In genomic region chr2:30473431-30474031, GRCm38 (mm10) we compare ENCODE assay signal across 9 mouse cellular contexts. TPM values are rescaled to one million over a fixed set of nuclear protein-coding genes. Genes with fewer than 3 reads are reported as not detected.
A peak's percentile ranks its signal among the peaks of the same experiment; 100 is the strongest.
DNase-seq lines count a peak whose midpoint lies in the region; ATAC-seq and TF ChIP-seq lines count a peak whose summit lies in the region.
"Had no signal": no experiment of that assay in that cellular context is flagged by ENCODE, and none has a peak within 500 bp of the region (broad histone marks: within the 10 kb centered on the region; RNA-seq: fewer than 3 reads in every experiment).

No protein-coding gene starts in this region.

- peaks cover 14% of the 10 kb centered on the region for H3K79me3 ChIP-seq in C2C12 (ENCODE audit: low read depth)

- ATAC-seq in hindbrain, embryonic 16.5 days: peak; percentile 50
- ATAC-seq in liver, embryonic 15.5 days (ENCODE audit: insufficient read depth): peak; percentile 25; the same call in 1 of the 2 replicates

- no peaks in the 10 kb centered on the region for H3K9me3 ChIP-seq in hindbrain, embryonic 16.5 days (ENCODE audit: control insufficient read depth, low read length)
- H3K9me3 ChIP-seq in liver, embryonic 15.5 days (replicated peaks): no peaks in the 10 kb centered on the region

- peak overlapping the region; percentile 95 for H3K4me3 ChIP-seq in gastrocnemius, adult 2 months
- peak overlapping the region; percentile 87 for H3K4me3 ChIP-seq in C2C12 (ENCODE audit: insufficient read depth, poor library complexity, severe bottlenecking)
- H3K4me3 ChIP-seq in hindbrain, embryonic 16.5 days (ENCODE audit: low read length): peak overlapping the region; percentile 85
- peak overlapping the region; percentile 55 for H3K4me3 ChIP-seq in liver, embryonic 15.5 days (replicated peaks)
- H3K4me3 ChIP-seq in olfactory bulb, adult 2 months (ENCODE audit: insufficient read depth, low read depth, low read length): peak overlapping the region; percentile 73

- peaks cover 34% of the 10 kb centered on the region for H3K79me2 ChIP-seq in C2C12 (ENCODE audit: control insufficient read depth, insufficient read depth)

- H3ac ChIP-seq in C2C12 (ENCODE audit: control insufficient read depth, insufficient read length, low read depth): peak overlapping the region; percentile 69

- peaks cover 22% of the 10 kb centered on the region for H3K4me1 ChIP-seq in hindbrain, embryonic 16.5 days (ENCODE audit: control insufficient read depth, insufficient read depth, low read depth, low read length)
- peaks cover 40% of the 10 kb centered on the region for H3K4me1 ChIP-seq in liver, embryonic 15.5 days (replicated peaks)
- peaks cover 23% of the 10 kb centered on the region for H3K4me1 ChIP-seq in olfactory bulb, adult 2 months (ENCODE audit: control insufficient read depth, insufficient read depth, low read length)

- WGBS in hindbrain, embryonic 16.5 days: under 1% methylated on average over 57 of the region's 80 CpGs
- WGBS in liver, embryonic 15.5 days (ENCODE audit: insufficient replicate concordance): under 1% methylated on average over 63 of the region's 80 CpGs
- 3% methylated on average over 80 of the region's 80 CpGs for WGBS in olfactory bulb, adult 2 months

- no peaks in the 10 kb centered on the region for H3K27me3 ChIP-seq in C2C12 (ENCODE audit: control insufficient read depth, insufficient read depth, insufficient read length)
- H3K27me3 ChIP-seq in hindbrain, embryonic 16.5 days (replicated peaks; ENCODE audit: control insufficient read depth, insufficient read depth, low read length): no peaks in the 10 kb centered on the region
- peaks cover 94% of the 10 kb centered on the region for H3K27me3 ChIP-seq in liver, embryonic 15.5 days

- H3K9ac ChIP-seq in hindbrain, embryonic 16.5 days (ENCODE audit: low read depth, low read length): peak overlapping the region; percentile 94
- H3K9ac ChIP-seq in liver, embryonic 15.5 days: peak overlapping the region; percentile 47; the same call in 1 of the 2 replicates

- no peak for TF ChIP-seq CTCF in gastrocnemius, adult 2 months (IDR thresholded peaks at IDR 0.05)
- peak; percentile 57 for TF ChIP-seq CTCF in C2C12 (IDR thresholded peaks at IDR 0.05; ENCODE audit: control insufficient read depth, insufficient read depth, insufficient read length)
- TF ChIP-seq CTCF in olfactory bulb, adult 2 months (IDR thresholded peaks at IDR 0.05; ENCODE audit: insufficient read depth, low read depth, low read length): no peak

- no peaks in the 10 kb centered on the region for H3K36me3 ChIP-seq in C2C12 (ENCODE audit: control insufficient read depth, insufficient read depth)
- H3K36me3 ChIP-seq in hindbrain, embryonic 16.5 days (ENCODE audit: control insufficient read depth, insufficient read depth, low read length): no peaks in the 10 kb centered on the region
- H3K36me3 ChIP-seq in liver, embryonic 15.5 days (replicated peaks): no peaks in the 10 kb centered on the region

- peak; percentile 77 for DNase-seq in gastrocnemius, adult 2 months
- no peak for DNase-seq in gastrocnemius, postnatal 25 days
- DNase-seq in brain, adult 2 months (ENCODE audit: low read depth, low spot score): peak; percentile 77
- no peak for DNase-seq in frontal cortex, postnatal 10 days (ENCODE audit: low spot score in 2 of 2)

- H3K4me2 ChIP-seq in hindbrain, embryonic 16.5 days (ENCODE audit: low read length): peak overlapping the region; percentile 100
- peak overlapping the region; percentile 72 for H3K4me2 ChIP-seq in liver, embryonic 15.5 days

- intact Hi-C loops in gastrocnemius, adult 2 months (cut with DNase I): loop anchor here (1.0 to 5.0 kb wide), 4 partner anchors 33 to 321 kb away; no protein-coding TSS in a partner anchor

- no peak for TF ChIP-seq POLR2A in olfactory bulb, adult 2 months (IDR thresholded peaks at IDR 0.05; ENCODE audit: insufficient read depth, low read depth, low read length)

- H3K27ac ChIP-seq in gastrocnemius, adult 2 months: peak overlapping the region; percentile 96
- H3K27ac ChIP-seq in hindbrain, embryonic 16.5 days (ENCODE audit: low read depth, low read length): peak overlapping the region; percentile 89
- H3K27ac ChIP-seq in liver, embryonic 15.5 days (replicated peaks): no peak overlapping the region
- H3K27ac ChIP-seq in olfactory bulb, adult 2 months (ENCODE audit: insufficient read depth, low read depth, low read length): peak overlapping the region; percentile 68

TF ChIP-seq in C2C12, 6 proteins besides CTCF, POLR2A, EP300 and RAD21:
- no peak for TF ChIP-seq CEBPB (IDR thresholded peaks at IDR 0.05; ENCODE audit: low read depth)
- no peak for TF ChIP-seq USF1 (IDR thresholded peaks at IDR 0.05; ENCODE audit: low read depth)
- TF ChIP-seq MYOG (IDR thresholded peaks at IDR 0.05; ENCODE audit: control insufficient read depth, extremely low read depth, insufficient read length): no peak
- TF ChIP-seq FOSL1 (IDR thresholded peaks at IDR 0.05; ENCODE audit: insufficient read depth, low read length, poor library complexity, severe bottlenecking): no peak
- TF ChIP-seq MYOD1 (IDR thresholded peaks at IDR 0.05; ENCODE audit: control insufficient read depth, insufficient read length, low read depth): no peak
- TF ChIP-seq MAX (IDR thresholded peaks at IDR 0.05): no peak

RNA-seq across cellular contexts. Expression of gene Ier5l, which starts 0.5 kb away (rescaled TPM):
- total RNA-seq in gastrocnemius, adult 2 months (2021): 1 to 10 TPM in 1 of 2 experiments, under 1 TPM in 1; 0.97 to 1.1 TPM
- 1 to 10 TPM; 2.1 to 2.5 TPM for total RNA-seq in gastrocnemius, postnatal 25 days (2021)
- 61.4 TPM for polyA plus RNA-seq in C2C12 (2012; fragmentation: generic; extraction: Trizol)
- 1.2 and 1.4 TPM in 2 replicates for polyA plus RNA-seq in hindbrain, embryonic 16.5 days (2015; fragmentation: Nextera tagmentation; extraction: Ambion mirVana)
- polyA plus RNA-seq in liver, embryonic 15.5 days (2015; fragmentation: Nextera tagmentation; extraction: Ambion mirVana): 0.06 and 0.16 TPM in 2 replicates
- not detected in 2 replicates for polyA plus RNA-seq in olfactory bulb, adult 2 months (2012; ENCODE audit: insufficient read depth, insufficient read length, low replicate concordance, missing spikeins)
- total RNA-seq: MEL had no signal

RNA-seq across cellular contexts. Expression of gene Ptpa, which starts 57.7 kb away (rescaled TPM):
- 10 to 100 TPM; 48.9 to 86.1 TPM for total RNA-seq in gastrocnemius, adult 2 months (2021)
- 10 to 100 TPM; 67.1 to 68.5 TPM for total RNA-seq in gastrocnemius, postnatal 25 days (2021)
- 213 TPM for polyA plus RNA-seq in C2C12 (2012; fragmentation: generic; extraction: Trizol)
- 153 and 159 TPM in 2 replicates for polyA plus RNA-seq in hindbrain, embryonic 16.5 days (2015; fragmentation: Nextera tagmentation; extraction: Ambion mirVana)
- polyA plus RNA-seq in liver, embryonic 15.5 days (2015; fragmentation: Nextera tagmentation; extraction: Ambion mirVana): 129 and 141 TPM in 2 replicates
- polyA plus RNA-seq in olfactory bulb, adult 2 months (2012; ENCODE audit: insufficient read depth, insufficient read length, low replicate concordance, missing spikeins): not detected in 2 replicates

RNA-seq across cellular contexts. Expression of gene Crat, which starts 57.9 kb away (rescaled TPM):
- total RNA-seq in gastrocnemius, adult 2 months (2021): 100 to 1,000 TPM; 362 to 422 TPM
- 100 to 1,000 TPM; 315 to 363 TPM for total RNA-seq in gastrocnemius, postnatal 25 days (2021)
- polyA plus RNA-seq in C2C12 (2012; fragmentation: generic; extraction: Trizol): 22.5 TPM
- polyA plus RNA-seq in hindbrain, embryonic 16.5 days (2015; fragmentation: Nextera tagmentation; extraction: Ambion mirVana): 25.4 and 30.8 TPM in 2 replicates
- polyA plus RNA-seq in liver, embryonic 15.5 days (2015; fragmentation: Nextera tagmentation; extraction: Ambion mirVana): 24.3 and 29.0 TPM in 2 replicates
- not detected in 2 replicates for polyA plus RNA-seq in olfactory bulb, adult 2 months (2012; ENCODE audit: insufficient read depth, insufficient read length, low replicate concordance, missing spikeins)

Comparison
In these comparisons a context has a peak if more than half of its experiments do, and no peak if none do; other contexts are left out.
1. DNase-seq: peak in gastrocnemius, adult 2 months (single experiment) and brain, adult 2 months (single experiment); none in gastrocnemius, postnatal 25 days (single experiment) and frontal cortex, postnatal 10 days (0 of 2).
2. RNA of gene Ier5l, which starts 0.5 kb away (polyA plus RNA-seq): 61.4 TPM in C2C12 (single experiment); 1.2 to 1.4 TPM in hindbrain, embryonic 16.5 days, 0.06 to 0.16 TPM in liver, embryonic 15.5 days and not detected in olfactory bulb, adult 2 months; every median in the first group is over 10 times any median in the second.
3. RNA of gene Crat, which starts 57.9 kb away (polyA plus RNA-seq): 25.4 to 30.8 TPM in hindbrain, embryonic 16.5 days, 24.3 to 29.0 TPM in liver, embryonic 15.5 days and 22.5 TPM in C2C12 (single experiment); not detected in olfactory bulb, adult 2 months; every median in the first group is over 10 times any median in the second.
4. Peak in every context shown above with its lines, with median percentiles within 50 percentile points of each other: H3K4me3 ChIP-seq.